Mouse (Mus musculus) E14TG2a.4 (cell line): Measurements from ENCODE around the gene Ppard.

Experiments used
- CTCF ChIP-seq: conservative IDR thresholded peaks from 2 replicates; pipeline ENCODE4 v1.5.1; 2014; ENCODE audit warnings: low read length
- NANOG ChIP-seq: IDR thresholded peaks from 2 replicates; pipeline ENCODE4 v1.6.1; 2014; ENCODE audit warnings: borderline replicate concordance, low read length, mixed read lengths
- POU5F1 ChIP-seq: IDR thresholded peaks from 2 replicates; pipeline ENCODE4 v1.6.1; 2014; ENCODE audit warnings: low read length, borderline replicate concordance

DNA sequence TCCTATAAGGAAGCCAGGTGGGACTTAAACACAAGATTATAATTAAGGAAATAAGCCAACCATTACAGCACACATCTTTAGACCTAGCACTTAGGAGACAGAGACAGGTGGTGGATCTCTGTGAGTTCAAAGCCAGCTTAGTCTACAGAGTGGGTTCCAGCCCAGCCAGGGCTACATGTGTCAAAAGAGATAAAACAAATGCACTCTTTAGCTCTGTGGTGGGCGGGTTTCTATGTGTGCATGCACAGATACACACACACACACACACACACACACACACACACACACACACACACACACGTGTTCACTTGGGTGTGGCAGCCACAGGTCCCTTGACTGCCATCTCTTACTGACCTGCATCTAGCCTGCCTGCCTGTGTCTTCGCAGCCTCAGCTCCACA, 45.7 kb downstream of the Ppard start:
- TF ChIP-seq CTCF (no peak), POU5F1 (no peak), NANOG (no peak)
